Mouse (Mus musculus): ENCODE data around the gene Lpp. TPM values are rescaled to one million over a fixed set of nuclear protein-coding genes. Genes with fewer than 3 reads are reported as not detected.

Gene Lpp
- polyA plus RNA-seq, 1 experiment from 2014 or later, result 10.7 TPM

- no peaks in the 10 kb centered on the region for H3K27me3 ChIP-seq (ENCODE audit: insufficient read depth, low read length)
- DNase-seq, result no peak
- H3K9me3 ChIP-seq (ENCODE audit: low read length), result no peaks in the 10 kb centered on the region
- H3K4me2 ChIP-seq (ENCODE audit: low read depth, low read length), result no peak overlapping the region
- H3K27ac ChIP-seq (ENCODE audit: low read depth), result no peak overlapping the region
- H3K4me3 ChIP-seq (ENCODE audit: low read depth, low read length), result no peak overlapping the region
- 73% methylated on average over 6 of the region's 6 CpGs for WGBS (ENCODE audit: insufficient replicate concordance)
- no peak for TF ChIP-seq EP300 (IDR thresholded peaks at IDR 0.05; ENCODE audit: low read depth)
- TF ChIP-seq CTCF (IDR thresholded peaks at IDR 0.05; ENCODE audit: low read depth), result no peak
- H3K9ac ChIP-seq (replicated peaks), result no peak overlapping the region
- H3K4me1 ChIP-seq (ENCODE audit: insufficient read depth), result no peaks in the 10 kb centered on the region
- H3K36me3 ChIP-seq (replicated peaks; ENCODE audit: insufficient read depth, low read length), result no peaks in the 10 kb centered on the region
- ATAC-seq, result no peak
Measured at GRCm38 (mm10) chr16:24950112-24950743, 556.9 kb downstream of the Lpp start.

GRCm38 (mm10) chr16:24951909-24952308 lies 558.6 kb downstream of the Lpp start:
- Histone ChIP-seq H3K36me3 (replicated peaks; ENCODE audit: insufficient read depth, low read length) (no peaks in the 10 kb centered on the region), H3K4me3 (ENCODE audit: low read depth, low read length) (no peak overlapping the region), H3K27ac (ENCODE audit: low read depth) (no peak overlapping the region), H3K9me3 (ENCODE audit: low read length) (no peaks in the 10 kb centered on the region), H3K27me3 (ENCODE audit: insufficient read depth, low read length) (no peaks in the 10 kb centered on the region), H3K4me2 (ENCODE audit: low read depth, low read length) (no peak overlapping the region), H3K9ac (replicated peaks) (no peak overlapping the region), H3K4me1 (ENCODE audit: insufficient read depth) (no peaks in the 10 kb centered on the region)
- DNase-seq (no peak), ATAC-seq (no peak)
- no peak for TF ChIP-seq EP300 (IDR thresholded peaks at IDR 0.05; ENCODE audit: low read depth)
- TF ChIP-seq CTCF (IDR thresholded peaks at IDR 0.05; ENCODE audit: low read depth), result no peak
- 58% methylated on average over 5 of the region's 5 CpGs for WGBS (ENCODE audit: insufficient replicate concordance)

- DNase-seq, result no peak
- H3K4me1 ChIP-seq (ENCODE audit: insufficient read depth), result no peaks in the 10 kb centered on the region
- H3K36me3 ChIP-seq (replicated peaks; ENCODE audit: insufficient read depth, low read length), result no peaks in the 10 kb centered on the region
- no peak overlapping the region for H3K27ac ChIP-seq (ENCODE audit: low read depth)
- H3K4me2 ChIP-seq (ENCODE audit: low read depth, low read length), result no peak overlapping the region
- TF ChIP-seq CTCF (IDR thresholded peaks at IDR 0.05; ENCODE audit: low read depth) (no peak), EP300 (IDR thresholded peaks at IDR 0.05; ENCODE audit: low read depth) (no peak)
- H3K9me3 ChIP-seq (ENCODE audit: low read length), result no peaks in the 10 kb centered on the region
- no peak overlapping the region for H3K4me3 ChIP-seq (ENCODE audit: low read depth, low read length)
- ATAC-seq, result no peak
- 80% methylated on average over 7 of the region's 7 CpGs for WGBS (ENCODE audit: insufficient replicate concordance)
- no peak overlapping the region for H3K9ac ChIP-seq (replicated peaks)
- H3K27me3 ChIP-seq (ENCODE audit: insufficient read depth, low read length), result no peaks in the 10 kb centered on the region
Measured at GRCm38 (mm10) chr16:24955054-24955453, 561.7 kb downstream of the Lpp start.

- no peak overlapping the region for H3K9ac ChIP-seq (replicated peaks)
- WGBS (ENCODE audit: insufficient replicate concordance), result 68% methylated on average over 1 of the region's 1 CpGs
- no peak overlapping the region for H3K27ac ChIP-seq (ENCODE audit: low read depth)
- no peaks in the 10 kb centered on the region for H3K27me3 ChIP-seq (ENCODE audit: insufficient read depth, low read length)
- no peaks in the 10 kb centered on the region for H3K9me3 ChIP-seq (ENCODE audit: low read length)
- no peak for ATAC-seq
- H3K4me1 ChIP-seq (ENCODE audit: insufficient read depth), result no peaks in the 10 kb centered on the region
- DNase-seq, result no peak
- H3K4me3 ChIP-seq (ENCODE audit: low read depth, low read length), result no peak overlapping the region
- TF ChIP-seq EP300 (IDR thresholded peaks at IDR 0.05; ENCODE audit: low read depth) (no peak), CTCF (IDR thresholded peaks at IDR 0.05; ENCODE audit: low read depth) (no peak)
- no peaks in the 10 kb centered on the region for H3K36me3 ChIP-seq (replicated peaks; ENCODE audit: insufficient read depth, low read length)
- H3K4me2 ChIP-seq (ENCODE audit: low read depth, low read length), result no peak overlapping the region
Measured at GRCm38 (mm10) chr16:24958661-24959060, 565.4 kb downstream of the Lpp start.

- H3K27me3 ChIP-seq (ENCODE audit: insufficient read depth, low read length), result no peaks in the 10 kb centered on the region
- H3K9ac ChIP-seq (replicated peaks), result no peak overlapping the region
- 57% methylated on average over 10 of the region's 10 CpGs for WGBS (ENCODE audit: insufficient replicate concordance)
- no peaks in the 10 kb centered on the region for H3K4me1 ChIP-seq (ENCODE audit: insufficient read depth)
- H3K9me3 ChIP-seq (ENCODE audit: low read length), result no peaks in the 10 kb centered on the region
- TF ChIP-seq EP300 (IDR thresholded peaks at IDR 0.05; ENCODE audit: low read depth), result no peak
- no peak for TF ChIP-seq CTCF (IDR thresholded peaks at IDR 0.05; ENCODE audit: low read depth)
- H3K36me3 ChIP-seq (replicated peaks; ENCODE audit: insufficient read depth, low read length), result no peaks in the 10 kb centered on the region
- DNase-seq (no peak), ATAC-seq (no peak)
- no peak overlapping the region for H3K4me3 ChIP-seq (ENCODE audit: low read depth, low read length)
- H3K27ac ChIP-seq (ENCODE audit: low read depth), result no peak overlapping the region
- no peak overlapping the region for H3K4me2 ChIP-seq (ENCODE audit: low read depth, low read length)
Measured at GRCm38 (mm10) chr16:24960901-24961806, 567.8 kb downstream of the Lpp start.

GRCm38 (mm10) chr16:24964311-24964710 lies 571.0 kb downstream of the Lpp start:
- DNase-seq (no peak), ATAC-seq (no peak)
- Histone ChIP-seq H3K36me3 (replicated peaks; ENCODE audit: insufficient read depth, low read length) (no peaks in the 10 kb centered on the region), H3K4me3 (ENCODE audit: low read depth, low read length) (no peak overlapping the region), H3K9me3 (ENCODE audit: low read length) (no peaks in the 10 kb centered on the region), H3K4me1 (ENCODE audit: insufficient read depth) (no peaks in the 10 kb centered on the region), H3K9ac (replicated peaks) (no peak overlapping the region), H3K27me3 (ENCODE audit: insufficient read depth, low read length) (no peaks in the 10 kb centered on the region), H3K4me2 (ENCODE audit: low read depth, low read length) (no peak overlapping the region), H3K27ac (ENCODE audit: low read depth) (no peak overlapping the region)
- TF ChIP-seq EP300 (IDR thresholded peaks at IDR 0.05; ENCODE audit: low read depth), result no peak
- TF ChIP-seq CTCF (IDR thresholded peaks at IDR 0.05; ENCODE audit: low read depth), result no peak
- 48% methylated on average over 1 of the region's 1 CpGs for WGBS (ENCODE audit: insufficient replicate concordance)

All from liver, postnatal 0 days (tissue).